Mouse (Mus musculus): ENCODE measurements around the gene Wscd2. TPM values are rescaled to one million over a fixed set of nuclear protein-coding genes. Genes with fewer than 3 reads are reported as not detected.

The Wscd2 gene
- polyA plus RNA-seq, 1 experiment from 2014 or later = 2.2 TPM

DNA sequence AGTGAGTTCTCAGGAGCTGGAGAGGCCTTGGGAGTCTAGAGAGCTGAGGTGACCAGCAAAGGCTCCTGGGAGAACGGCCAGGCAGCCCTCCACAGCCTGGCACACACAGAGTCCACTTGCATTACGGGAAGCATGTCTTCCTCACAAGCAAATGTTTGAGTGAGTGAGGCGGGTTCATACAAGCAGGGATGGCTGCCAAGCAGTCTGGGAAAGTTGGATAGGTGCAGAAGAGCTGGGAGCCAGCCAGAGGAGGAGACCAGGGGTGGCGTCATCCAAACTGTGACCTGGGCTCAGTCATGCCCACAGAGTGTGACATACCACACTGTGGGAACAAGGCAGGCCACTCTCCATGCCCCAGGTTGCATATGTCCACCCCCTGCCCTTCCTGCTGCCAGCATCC lies 134.9 kb downstream of the Wscd2 start:
- Histone ChIP-seq H3K27ac (replicated peaks; ENCODE audit: low read depth, low read length) (no peak overlapping the region), H3K9ac (replicated peaks; ENCODE audit: low read length) (no peak overlapping the region), H3K4me1 (ENCODE audit: control insufficient read depth, insufficient read depth, low read length) (no peaks in the 10 kb centered on the region), H3K4me2 (ENCODE audit: low read depth, low read length) (no peak overlapping the region), H3K9me3 (replicated peaks; ENCODE audit: control insufficient read depth, low read length) (no peaks in the 10 kb centered on the region), H3K36me3 (replicated peaks; ENCODE audit: control insufficient read depth, insufficient read depth, low read depth, low read length) (no peaks in the 10 kb centered on the region), H3K27me3 (ENCODE audit: control insufficient read depth, insufficient read depth, low read length) (no peaks in the 10 kb centered on the region), H3K4me3 (ENCODE audit: low read depth, low read length) (no peak overlapping the region)
- WGBS = 90% methylated on average over 4 of the region's 4 CpGs
- ATAC-seq (replicated peaks; ENCODE audit: insufficient number of reproducible peaks, low FRiP score, low TSS enrichment, low read depth) = no peak
- DNase-seq (ENCODE audit: low spot score) = no peak

GRCm38 (mm10) chr5:113626352-113626751 lies 136.2 kb downstream of the Wscd2 start:
- Histone ChIP-seq H3K9me3 (replicated peaks; ENCODE audit: control insufficient read depth, low read length) (no peaks in the 10 kb centered on the region), H3K36me3 (replicated peaks; ENCODE audit: control insufficient read depth, insufficient read depth, low read depth, low read length) (no peaks in the 10 kb centered on the region), H3K9ac (replicated peaks; ENCODE audit: low read length) (no peak overlapping the region), H3K4me2 (ENCODE audit: low read depth, low read length) (no peak overlapping the region), H3K4me3 (ENCODE audit: low read depth, low read length) (no peak overlapping the region), H3K4me1 (ENCODE audit: control insufficient read depth, insufficient read depth, low read length) (no peaks in the 10 kb centered on the region), H3K27ac (replicated peaks; ENCODE audit: low read depth, low read length) (no peak overlapping the region), H3K27me3 (ENCODE audit: control insufficient read depth, insufficient read depth, low read length) (no peaks in the 10 kb centered on the region)
- 75% methylated on average over 8 of the region's 8 CpGs for WGBS
- DNase-seq (ENCODE audit: low spot score) (no peak), ATAC-seq (replicated peaks; ENCODE audit: insufficient number of reproducible peaks, low FRiP score, low TSS enrichment, low read depth) (no peak)

GRCm38 (mm10) chr5:113626991-113627390 lies 136.9 kb downstream of the Wscd2 start:
- Histone ChIP-seq H3K27me3 (ENCODE audit: control insufficient read depth, insufficient read depth, low read length) (no peaks in the 10 kb centered on the region), H3K4me1 (ENCODE audit: control insufficient read depth, insufficient read depth, low read length) (no peaks in the 10 kb centered on the region), H3K9me3 (replicated peaks; ENCODE audit: control insufficient read depth, low read length) (no peaks in the 10 kb centered on the region), H3K9ac (replicated peaks; ENCODE audit: low read length) (no peak overlapping the region), H3K4me3 (ENCODE audit: low read depth, low read length) (no peak overlapping the region), H3K36me3 (replicated peaks; ENCODE audit: control insufficient read depth, insufficient read depth, low read depth, low read length) (no peaks in the 10 kb centered on the region), H3K4me2 (ENCODE audit: low read depth, low read length) (no peak overlapping the region), H3K27ac (replicated peaks; ENCODE audit: low read depth, low read length) (no peak overlapping the region)
- 89% methylated on average over 5 of the region's 5 CpGs for WGBS
- DNase-seq (ENCODE audit: low spot score) (no peak), ATAC-seq (replicated peaks; ENCODE audit: insufficient number of reproducible peaks, low FRiP score, low TSS enrichment, low read depth) (no peak)

GRCm38 (mm10) chr5:113627820-113628437 lies 137.8 kb downstream of the Wscd2 start:
- DNase-seq (ENCODE audit: low spot score) (no peak), ATAC-seq (replicated peaks; ENCODE audit: insufficient number of reproducible peaks, low FRiP score, low TSS enrichment, low read depth) (no peak)
- WGBS = 59% methylated on average over 11 of the region's 11 CpGs
- Histone ChIP-seq H3K4me2 (ENCODE audit: low read depth, low read length) (no peak overlapping the region), H3K27me3 (ENCODE audit: control insufficient read depth, insufficient read depth, low read length) (no peaks in the 10 kb centered on the region), H3K4me3 (ENCODE audit: low read depth, low read length) (no peak overlapping the region), H3K9ac (replicated peaks; ENCODE audit: low read length) (no peak overlapping the region), H3K27ac (replicated peaks; ENCODE audit: low read depth, low read length) (no peak overlapping the region), H3K4me1 (ENCODE audit: control insufficient read depth, insufficient read depth, low read length) (no peaks in the 10 kb centered on the region), H3K36me3 (replicated peaks; ENCODE audit: control insufficient read depth, insufficient read depth, low read depth, low read length) (no peaks in the 10 kb centered on the region), H3K9me3 (replicated peaks; ENCODE audit: control insufficient read depth, low read length) (no peaks in the 10 kb centered on the region)

DNA sequence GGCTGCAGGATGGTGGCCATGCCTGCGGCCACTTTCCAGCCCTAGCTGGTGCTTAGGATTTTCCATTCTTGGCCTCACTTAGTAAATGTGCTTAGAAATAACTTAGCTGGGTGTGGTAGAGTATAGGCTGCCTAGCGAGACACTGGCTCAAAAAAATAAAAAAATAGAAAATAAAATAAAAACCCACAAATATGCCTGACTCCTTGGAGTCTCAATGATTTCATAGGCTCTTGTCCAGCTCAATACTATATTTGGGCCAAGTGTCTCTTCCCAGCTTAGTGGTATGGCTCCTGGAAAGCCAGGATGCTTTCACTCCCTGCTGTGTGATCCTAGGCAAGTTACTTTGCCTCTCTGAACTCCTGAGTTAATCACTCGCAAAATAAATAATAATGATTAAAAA lies 139.1 kb downstream of the Wscd2 start:
- Histone ChIP-seq H3K4me3 (ENCODE audit: low read depth, low read length) (no peak overlapping the region), H3K4me1 (ENCODE audit: control insufficient read depth, insufficient read depth, low read length) (no peaks in the 10 kb centered on the region), H3K27ac (replicated peaks; ENCODE audit: low read depth, low read length) (no peak overlapping the region), H3K27me3 (ENCODE audit: control insufficient read depth, insufficient read depth, low read length) (no peaks in the 10 kb centered on the region), H3K9me3 (replicated peaks; ENCODE audit: control insufficient read depth, low read length) (no peaks in the 10 kb centered on the region), H3K4me2 (ENCODE audit: low read depth, low read length) (no peak overlapping the region), H3K36me3 (replicated peaks; ENCODE audit: control insufficient read depth, insufficient read depth, low read depth, low read length) (no peaks in the 10 kb centered on the region), H3K9ac (replicated peaks; ENCODE audit: low read length) (no peak overlapping the region)
- DNase-seq (ENCODE audit: low spot score) (no peak), ATAC-seq (replicated peaks; ENCODE audit: insufficient number of reproducible peaks, low FRiP score, low TSS enrichment, low read depth) (no peak)
- 83% methylated on average over 3 of the region's 3 CpGs for WGBS

GRCm38 (mm10) chr5:113630116-113630515 lies 140.0 kb downstream of the Wscd2 start:
- ATAC-seq (replicated peaks; ENCODE audit: insufficient number of reproducible peaks, low FRiP score, low TSS enrichment, low read depth) (no peak), DNase-seq (ENCODE audit: low spot score) (no peak)
- H3K27ac ChIP-seq (replicated peaks; ENCODE audit: low read depth, low read length) = no peak overlapping the region
- no peaks in the 10 kb centered on the region for H3K36me3 ChIP-seq (replicated peaks; ENCODE audit: control insufficient read depth, insufficient read depth, low read depth, low read length)
- no peaks in the 10 kb centered on the region for H3K27me3 ChIP-seq (ENCODE audit: control insufficient read depth, insufficient read depth, low read length)
- no peaks in the 10 kb centered on the region for H3K9me3 ChIP-seq (replicated peaks; ENCODE audit: control insufficient read depth, low read length)
- H3K4me1 ChIP-seq (ENCODE audit: control insufficient read depth, insufficient read depth, low read length) = no peaks in the 10 kb centered on the region
- no peak overlapping the region for H3K9ac ChIP-seq (replicated peaks; ENCODE audit: low read length)
- H3K4me2 ChIP-seq (ENCODE audit: low read depth, low read length) = no peak overlapping the region
- no peak overlapping the region for H3K4me3 ChIP-seq (ENCODE audit: low read depth, low read length)
- 64% methylated on average over 10 of the region's 10 CpGs for WGBS

DNA sequence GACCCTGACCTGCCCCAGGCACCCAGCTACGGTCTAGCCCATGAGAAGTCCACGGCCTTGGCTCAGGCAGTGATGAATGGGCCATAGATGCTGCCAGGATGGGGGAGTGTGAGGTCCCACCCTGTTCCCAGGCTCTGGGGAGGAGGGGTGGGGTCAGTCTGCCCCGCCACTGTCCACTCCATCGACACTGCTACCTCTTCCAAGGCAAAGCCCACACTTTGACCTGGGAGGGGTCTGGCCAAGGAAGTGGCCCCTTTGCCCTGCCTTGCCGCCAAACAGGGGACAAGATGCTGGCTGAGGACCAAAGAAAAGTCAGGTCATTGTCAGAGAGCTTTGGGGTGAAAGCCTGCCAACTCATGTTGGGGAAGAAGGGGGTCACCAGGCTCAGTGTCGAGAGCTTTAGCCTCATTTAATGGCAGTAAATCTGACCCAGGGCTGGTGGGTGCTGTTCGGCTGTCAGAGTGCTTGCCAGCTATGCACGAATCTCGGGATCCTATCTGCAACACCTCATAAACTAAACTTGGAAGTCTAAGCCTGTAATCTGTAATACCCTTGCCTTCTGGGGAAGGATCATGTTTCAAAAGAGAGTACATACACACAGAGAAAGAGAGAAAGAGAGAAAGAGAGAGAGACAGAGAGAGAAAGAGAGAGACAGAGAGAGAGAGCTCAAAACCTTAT lies 143.0 kb downstream of the Wscd2 start:
- Histone ChIP-seq H3K4me1 (ENCODE audit: control insufficient read depth, insufficient read depth, low read length) (no peaks in the 10 kb centered on the region), H3K36me3 (replicated peaks; ENCODE audit: control insufficient read depth, insufficient read depth, low read depth, low read length) (no peaks in the 10 kb centered on the region), H3K4me2 (ENCODE audit: low read depth, low read length) (no peak overlapping the region), H3K9ac (replicated peaks; ENCODE audit: low read length) (no peak overlapping the region), H3K4me3 (ENCODE audit: low read depth, low read length) (no peak overlapping the region), H3K9me3 (replicated peaks; ENCODE audit: control insufficient read depth, low read length) (no peaks in the 10 kb centered on the region), H3K27ac (replicated peaks; ENCODE audit: low read depth, low read length) (no peak overlapping the region), H3K27me3 (ENCODE audit: control insufficient read depth, insufficient read depth, low read length) (no peaks in the 10 kb centered on the region)
- no peak for ATAC-seq (replicated peaks; ENCODE audit: insufficient number of reproducible peaks, low FRiP score, low TSS enrichment, low read depth)
- WGBS = 49% methylated on average over 9 of the region's 9 CpGs
- DNase-seq (ENCODE audit: low spot score) = no peak

GRCm38 (mm10) chr5:113634024-113634651 lies 144.0 kb downstream of the Wscd2 start:
- DNase-seq (ENCODE audit: low spot score) = no peak
- ATAC-seq (replicated peaks; ENCODE audit: insufficient number of reproducible peaks, low FRiP score, low TSS enrichment, low read depth) = no peak
- Histone ChIP-seq H3K9me3 (replicated peaks; ENCODE audit: control insufficient read depth, low read length) (no peaks in the 10 kb centered on the region), H3K27me3 (ENCODE audit: control insufficient read depth, insufficient read depth, low read length) (no peaks in the 10 kb centered on the region), H3K27ac (replicated peaks; ENCODE audit: low read depth, low read length) (no peak overlapping the region), H3K9ac (replicated peaks; ENCODE audit: low read length) (no peak overlapping the region), H3K4me2 (ENCODE audit: low read depth, low read length) (no peak overlapping the region), H3K36me3 (replicated peaks; ENCODE audit: control insufficient read depth, insufficient read depth, low read depth, low read length) (no peaks in the 10 kb centered on the region), H3K4me1 (ENCODE audit: control insufficient read depth, insufficient read depth, low read length) (no peaks in the 10 kb centered on the region), H3K4me3 (ENCODE audit: low read depth, low read length) (no peak overlapping the region)
- WGBS = 57% methylated on average over 13 of the region's 13 CpGs
